Mouse (Mus musculus) CD4-positive, CD25-positive, alpha-beta regulatory T cell, adult 4 months (primary cell): Measurements from ENCODE around the gene Maml3. TPM values are rescaled to one million over a fixed set of nuclear protein-coding genes. Genes with fewer than 3 reads are reported as not detected.

Experiments used
- ATAC-seq: one replicate; pipeline ENCODE4 v1.8.0; 2017
- polyA plus RNA-seq, 2 experiments: library from polyadenylated mRNA; unstranded; fragments of 100-300 nt; shearing (Covaris generic); gene quantifications; one replicate each; pipeline ENCODE4 v1.2.1; 2017

Gene Maml3
- polyA plus RNA-seq, 2 experiments from 2014 or later: 0.56 to 0.62 TPM

- no peak for ATAC-seq
Measured at GRCm38 (mm10) chr3:51907113-51907860, 197.6 kb downstream of the Maml3 start.

- peak; percentile 94 for ATAC-seq
Measured at GRCm38 (mm10) chr3:51905903-51906302, 199.0 kb downstream of the Maml3 start.

- ATAC-seq: no peak
Measured at GRCm38 (mm10) chr3:51904357-51904855, 200.5 kb downstream of the Maml3 start.

- ATAC-seq: no peak
Measured at GRCm38 (mm10) chr3:51901151-51901550, 203.7 kb downstream of the Maml3 start.

- no peak for ATAC-seq
Measured at GRCm38 (mm10) chr3:51894514-51894913, 210.4 kb downstream of the Maml3 start.

- no peak for ATAC-seq
Measured at GRCm38 (mm10) chr3:51891562-51892119, 213.2 kb downstream of the Maml3 start.

DNA sequence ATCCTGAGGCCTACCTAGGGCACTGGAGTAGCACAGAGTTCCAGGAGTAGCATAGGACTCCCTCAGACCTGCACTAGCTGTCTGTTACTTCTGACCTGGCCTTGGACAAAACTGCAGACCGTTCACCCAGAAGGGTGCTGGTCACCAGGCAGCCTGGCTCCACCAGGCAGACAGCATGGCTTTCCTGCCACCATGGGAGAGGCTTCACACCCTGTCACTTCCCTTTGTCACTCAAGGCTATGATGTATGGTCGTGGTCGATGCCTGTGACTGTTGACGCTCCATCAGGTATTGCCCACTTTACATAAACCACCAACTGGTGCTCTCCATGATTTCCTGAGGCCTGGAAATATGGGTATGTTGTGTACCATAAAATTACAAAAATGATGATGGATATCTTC lies 214.7 kb downstream of the Maml3 start:
- no peak for ATAC-seq

DNA sequence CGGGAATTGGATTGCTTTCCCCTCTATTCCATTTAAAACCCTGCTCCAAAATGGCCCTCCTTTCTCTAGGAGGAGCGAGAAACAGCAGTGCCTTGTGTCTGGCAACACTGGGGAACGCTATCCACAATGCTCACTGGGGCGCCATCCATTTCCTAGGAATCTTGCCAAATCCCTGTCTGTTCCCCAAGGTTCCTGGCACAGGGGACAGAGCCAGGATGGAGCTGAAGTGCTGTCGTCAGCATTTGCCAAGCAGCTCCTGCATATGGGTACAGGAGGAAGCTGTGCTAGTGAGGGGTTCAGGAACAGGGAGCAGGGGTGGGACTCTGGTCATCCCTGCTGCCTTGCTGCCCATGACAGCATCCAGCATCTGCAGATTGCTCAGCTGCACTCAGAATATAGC lies 215.1 kb downstream of the Maml3 start:
- no peak for ATAC-seq

- peak; percentile 34 for ATAC-seq
Measured at GRCm38 (mm10) chr3:51888662-51889433, 216.0 kb downstream of the Maml3 start.

GRCm38 (mm10) chr3:51888295-51888661 lies 216.6 kb downstream of the Maml3 start:
- no peak for ATAC-seq

DNA sequence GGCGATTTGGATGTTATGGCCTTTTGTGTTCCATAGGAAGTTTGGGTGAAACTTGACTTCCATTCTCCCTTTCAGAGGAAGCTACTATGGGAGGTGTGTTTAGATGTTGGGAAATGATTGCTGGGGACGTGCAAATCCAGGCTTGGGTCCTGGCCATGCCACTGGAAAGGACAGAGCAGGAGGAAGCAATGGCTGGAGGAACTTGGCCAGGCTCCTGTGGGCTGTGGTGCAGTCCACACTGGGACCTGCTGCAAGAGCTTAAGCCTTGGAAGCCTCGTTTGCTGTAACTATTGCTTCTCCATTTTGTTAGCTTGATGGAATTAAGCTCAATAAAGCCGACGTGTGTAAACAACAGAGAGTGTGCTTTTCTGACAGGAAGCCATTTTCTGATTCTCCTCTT lies 219.0 kb downstream of the Maml3 start:
- no peak for ATAC-seq

DNA sequence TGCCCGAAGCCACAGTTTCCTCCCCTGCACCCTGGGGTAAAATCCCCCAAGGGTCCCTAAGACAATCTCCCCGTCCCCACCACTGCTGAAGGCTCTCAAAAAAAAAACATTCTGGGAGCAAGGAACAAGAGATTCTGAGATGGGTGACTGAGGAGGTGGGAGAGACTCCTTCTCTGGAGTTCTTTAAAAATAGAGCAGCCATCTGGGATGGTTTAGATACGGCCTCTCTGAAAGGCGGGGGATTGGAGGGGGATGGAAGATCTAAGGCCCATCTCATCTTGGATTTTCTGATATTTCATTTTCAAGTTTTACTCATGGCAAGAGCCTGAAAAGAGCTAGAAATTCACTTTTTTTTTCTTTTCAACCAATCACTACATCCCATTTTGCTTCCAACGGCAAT lies 219.4 kb downstream of the Maml3 start:
- no peak for ATAC-seq

DNA sequence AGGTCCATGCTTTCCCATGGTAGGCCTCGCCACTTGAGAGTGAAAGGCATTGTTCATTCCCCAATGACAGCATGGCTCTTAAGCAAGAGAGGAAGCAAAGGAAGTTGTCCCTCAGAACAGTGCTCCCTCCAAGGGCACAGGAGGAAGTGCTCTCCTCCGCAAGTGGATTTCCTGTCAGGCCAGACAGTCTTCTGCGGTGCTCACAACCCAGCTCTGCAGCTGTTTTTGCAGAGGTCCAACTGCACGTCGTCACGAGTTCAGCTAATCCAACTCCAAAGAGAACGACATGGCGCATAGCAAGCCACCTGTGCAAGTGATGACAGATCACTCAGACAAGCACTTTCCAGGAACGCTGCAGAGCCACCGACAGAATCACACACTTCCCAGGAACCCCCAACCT lies 222.9 kb downstream of the Maml3 start:
- peak; percentile 84 for ATAC-seq

DNA sequence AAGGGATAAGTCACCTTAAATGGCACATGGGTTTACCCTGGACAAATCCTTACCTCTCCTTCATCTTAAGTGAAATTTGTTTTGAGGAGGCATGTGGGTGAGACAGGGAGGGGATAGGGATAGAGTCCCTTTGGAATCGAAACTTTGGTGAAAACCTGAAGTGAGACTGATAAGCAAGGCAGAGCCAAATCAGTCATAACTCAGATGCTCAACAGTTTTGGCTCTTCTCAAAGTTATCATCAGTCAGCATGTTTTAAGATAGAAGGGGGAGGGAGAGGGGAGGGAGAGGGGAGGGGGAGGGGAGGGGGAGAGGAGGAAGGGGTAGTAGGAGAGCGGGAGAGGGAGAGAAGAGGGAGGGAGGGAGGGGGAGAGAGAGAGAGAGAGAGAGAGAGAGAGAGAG lies 223.5 kb downstream of the Maml3 start:
- no peak for ATAC-seq

- ATAC-seq: no peak
Measured at GRCm38 (mm10) chr3:51880506-51881036, 224.3 kb downstream of the Maml3 start.

GRCm38 (mm10) chr3:51879211-51879610 lies 225.7 kb downstream of the Maml3 start:
- ATAC-seq: no peak

DNA sequence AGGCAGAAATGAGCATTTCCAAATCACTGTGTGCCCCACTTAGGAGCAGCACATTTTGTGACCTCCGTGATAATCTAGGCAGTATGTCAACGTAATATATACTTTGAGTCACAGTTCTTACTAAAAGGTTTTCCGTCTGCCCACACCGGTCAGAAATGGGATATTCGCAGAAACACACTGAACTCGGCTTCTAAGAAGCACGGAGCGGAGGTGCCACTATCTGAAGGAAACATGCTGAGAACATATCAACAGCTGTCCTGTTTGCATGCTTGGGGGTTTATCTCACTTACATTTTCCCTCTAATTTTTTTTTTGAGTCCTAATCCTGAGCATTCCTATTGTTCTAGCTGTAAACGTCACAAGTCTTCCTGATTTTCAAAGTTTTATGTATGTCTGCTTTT lies 226.3 kb downstream of the Maml3 start:
- ATAC-seq: no peak

DNA sequence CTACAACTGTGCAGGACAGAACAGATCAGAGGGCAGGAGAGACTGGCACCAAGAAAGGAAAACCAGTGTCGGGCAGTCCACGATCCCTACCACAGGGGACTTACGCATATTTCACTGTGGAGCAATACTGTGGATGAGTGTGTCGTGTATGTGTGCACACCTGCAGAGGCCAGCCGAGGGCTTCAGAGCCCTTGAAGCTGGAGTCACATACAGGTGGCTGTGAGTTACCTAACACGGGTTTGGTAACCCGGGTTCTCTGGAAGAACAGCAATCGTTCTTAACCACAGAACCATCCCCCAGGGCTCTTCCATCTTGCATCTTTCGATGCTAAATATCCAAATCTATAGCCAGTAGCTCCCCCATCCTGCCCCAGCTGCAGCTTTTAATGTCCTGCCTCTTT lies 228.1 kb downstream of the Maml3 start:
- no peak for ATAC-seq

DNA sequence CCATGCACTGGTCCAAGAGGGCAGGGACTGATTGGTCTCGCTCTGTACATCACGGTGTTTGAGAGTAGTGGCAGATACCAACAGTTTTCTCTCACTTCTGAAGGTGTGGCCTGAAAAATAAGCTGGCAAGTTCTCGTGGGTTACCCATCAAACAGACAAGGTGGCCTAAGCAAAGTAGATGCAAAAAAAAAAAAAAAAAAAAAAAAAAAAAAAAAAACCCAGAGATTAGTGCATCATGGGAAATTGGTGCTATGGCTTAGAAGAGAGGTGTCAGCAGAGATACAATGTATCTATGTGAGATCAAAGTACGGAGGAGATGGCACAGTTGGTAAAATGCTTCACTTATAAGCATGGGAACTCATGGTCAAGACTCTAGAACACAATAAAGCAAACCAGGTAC lies 229.2 kb downstream of the Maml3 start:
- ATAC-seq: no peak

GRCm38 (mm10) chr3:51874252-51874651 lies 230.6 kb downstream of the Maml3 start:
- ATAC-seq: no peak

DNA sequence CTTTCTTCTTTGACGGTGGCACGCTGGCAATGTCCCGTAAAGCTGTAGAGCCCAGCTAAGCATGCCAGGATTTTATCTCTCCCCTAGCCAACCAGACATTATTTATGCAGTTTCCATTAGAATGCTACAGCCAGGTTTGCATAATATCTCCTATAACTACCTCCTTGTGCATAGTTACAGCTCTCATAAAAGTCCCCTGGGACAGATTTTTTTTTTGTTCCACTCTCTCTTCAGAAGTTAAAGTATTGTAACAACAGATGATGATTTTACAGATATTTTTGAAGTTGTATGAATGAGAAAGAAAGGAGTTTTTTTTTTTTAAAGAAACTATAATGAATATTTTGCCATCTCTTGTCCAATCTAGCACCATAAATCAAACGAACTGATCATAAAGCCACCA lies 232.1 kb downstream of the Maml3 start:
- no peak for ATAC-seq

- no peak for ATAC-seq
Measured at GRCm38 (mm10) chr3:51871346-51871745, 233.5 kb downstream of the Maml3 start.

DNA sequence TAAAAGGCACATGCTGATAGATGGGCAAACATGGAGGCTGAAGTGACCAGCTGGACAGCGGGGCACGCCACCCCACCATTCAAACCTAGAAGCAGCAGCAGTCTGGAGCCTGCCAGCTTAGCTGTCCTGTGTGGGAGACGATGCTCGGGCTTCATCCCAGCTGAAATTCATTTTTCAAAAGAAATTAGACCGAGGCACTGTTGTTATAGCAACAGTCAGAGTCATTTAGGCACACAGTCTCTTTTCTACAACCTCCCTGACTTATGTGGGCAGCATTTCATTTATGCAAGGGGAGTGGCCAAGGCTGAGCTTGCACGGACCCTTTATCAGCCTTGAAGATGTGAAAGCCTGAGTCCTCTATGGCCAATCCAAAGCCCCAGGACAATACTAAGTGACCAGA lies 234.9 kb downstream of the Maml3 start:
- no peak for ATAC-seq
